Mouse (Mus musculus) testis, adult 2 months (tissue): Measurements from ENCODE around the gene Zfp385c.

Experiments
- CTCF ChIP-seq: fragments of 200-500 bp; IDR thresholded peaks from 2 replicates; pipeline ENCODE4 v1.5.1; 2012; ENCODE audit warnings: low read depth, mild to moderate bottlenecking, inconsistent platforms, low read length, moderate library complexity; ENCODE audit not compliant: control insufficient read depth, insufficient read depth, insufficient replicate concordance
- POLR2A ChIP-seq: fragments of 200-500 bp; IDR thresholded peaks from 2 replicates; pipeline ENCODE4 v1.6.1; 2012; ENCODE audit warnings: low read depth, mild to moderate bottlenecking, inconsistent platforms, low read length, moderate library complexity; ENCODE audit not compliant: control insufficient read depth

- TF ChIP-seq POLR2A (no peak), CTCF (no peak)
Measured at GRCm38 (mm10) chr11:100609997-100610680, 82.1 kb downstream of the Zfp385c start.
